Comparison of ENCODE assay signal across 1 mouse cellular context in the genomic region with DNA sequence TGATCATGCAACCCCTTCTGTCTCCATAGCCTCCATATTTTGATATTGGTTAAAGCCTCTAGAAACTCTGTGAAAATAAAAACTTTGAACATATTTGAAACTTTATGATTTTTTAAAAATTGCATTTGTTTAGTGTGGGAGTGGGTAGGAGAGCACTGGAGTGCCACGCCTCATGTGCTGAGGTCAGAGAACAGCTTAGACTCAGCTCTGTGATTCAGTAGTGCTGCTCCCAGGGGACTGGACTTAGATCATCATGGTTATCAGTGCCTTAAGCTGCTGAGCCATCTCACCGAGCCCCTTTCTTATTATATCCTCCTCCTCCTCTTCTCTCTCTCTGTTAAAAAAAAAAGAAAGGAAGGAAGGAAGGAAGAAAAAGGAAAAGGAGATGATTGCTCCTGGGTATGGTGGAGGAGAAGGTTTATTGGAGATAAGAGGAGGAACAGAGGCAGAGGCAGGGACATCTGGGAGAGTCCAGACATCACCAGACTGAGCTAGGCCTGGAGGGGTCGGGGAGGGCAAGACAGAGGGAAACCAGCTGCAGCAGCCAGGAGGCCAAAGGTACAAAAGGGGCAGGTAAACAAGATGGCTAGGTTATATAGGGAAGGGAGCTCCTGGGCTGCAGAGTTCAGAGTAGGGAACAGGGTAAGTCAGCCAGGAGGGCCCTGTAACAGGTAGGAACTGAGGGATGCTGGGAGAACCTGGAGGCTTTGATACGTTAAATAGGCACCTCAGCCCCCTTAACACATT.
TF ChIP-seq lines count a peak whose summit lies in the region.

No protein-coding gene starts in this region.

TF ChIP-seq in CH12.LX, 34 proteins besides CTCF, POLR2A, EP300 and RAD21 (continued from another document):
- TF ChIP-seq ZNF384 (IDR thresholded peaks at IDR 0.05; ENCODE audit: low read depth, low read length), result peak; percentile 11; the same call in 1 of the 2 replicates
- no peak for TF ChIP-seq SIN3A (IDR thresholded peaks at IDR 0.05; ENCODE audit: low read length)
- no peak for TF ChIP-seq SMC3 (IDR thresholded peaks at IDR 0.05; ENCODE audit: low read depth, low read length)
- 0 out of 2 replicates have a peak, but pooled peaks have one; percentile 35 for TF ChIP-seq MEF2A (IDR thresholded peaks at IDR 0.05; ENCODE audit: borderline replicate concordance, low read depth, low read length)
- TF ChIP-seq ZMIZ1 (IDR thresholded peaks at IDR 0.05; ENCODE audit: low read depth, low read length), result no peak
- peak; percentile 75 for TF ChIP-seq ETS1 (conservative IDR thresholded peaks at IDR 0.05; ENCODE audit: low read depth, low read length)
- peak; percentile 50; the same call in 1 of the 2 replicates for TF ChIP-seq MYC (IDR thresholded peaks at IDR 0.05; ENCODE audit: low read depth, low read length)
- peak; percentile 75 for TF ChIP-seq BHLHE40 (IDR thresholded peaks at IDR 0.05; ENCODE audit: low read depth, low read length)
- TF ChIP-seq MAFK (IDR thresholded peaks at IDR 0.05; ENCODE audit: insufficient replicate concordance, low read length), result peak; percentile 11; the same call in 1 of the 2 replicates
- TF ChIP-seq KAT2A (IDR thresholded peaks at IDR 0.05; ENCODE audit: insufficient replicate concordance, low read length), result 0 out of 2 replicates have a peak, but pooled peaks have one; percentile 46
- TF ChIP-seq JUND (conservative IDR thresholded peaks at IDR 0.05; ENCODE audit: low read depth, low read length), result peak; percentile 30; the same call in 1 of the 2 replicates
- TF ChIP-seq MAZ (IDR thresholded peaks at IDR 0.05; ENCODE audit: low read depth, low read length), result 0 out of 2 replicates have a peak, but pooled peaks have one; percentile 33
- TF ChIP-seq MXI1 (IDR thresholded peaks at IDR 0.05; ENCODE audit: low read depth, low read length), result peak; percentile 63; the same call in 1 of the 2 replicates
- no peak for TF ChIP-seq GABPA (IDR thresholded peaks at IDR 0.05; ENCODE audit: insufficient replicate concordance, low read depth, low read length)
